Mouse (Mus musculus): Measurements from ENCODE around the gene Ptk7.
"Not testable (repeated sequence)": the region's sequence is repeated elsewhere in the genome, so short reads cannot be mapped to it uniquely, and the experiment has no call there.

- not testable (repeated sequence) for TF ChIP-seq CTCF, POLR2A (IDR thresholded peaks at IDR 0.05; ENCODE audit: extremely low read depth, insufficient read depth, low read length)
These were observed 72.0 kb downstream of the Ptk7 start for GRCm38 (mm10) chr17:46557321-46557720.
